Comparison of ENCODE assay signal across 8 mouse cellular contexts in the genomic region with DNA sequence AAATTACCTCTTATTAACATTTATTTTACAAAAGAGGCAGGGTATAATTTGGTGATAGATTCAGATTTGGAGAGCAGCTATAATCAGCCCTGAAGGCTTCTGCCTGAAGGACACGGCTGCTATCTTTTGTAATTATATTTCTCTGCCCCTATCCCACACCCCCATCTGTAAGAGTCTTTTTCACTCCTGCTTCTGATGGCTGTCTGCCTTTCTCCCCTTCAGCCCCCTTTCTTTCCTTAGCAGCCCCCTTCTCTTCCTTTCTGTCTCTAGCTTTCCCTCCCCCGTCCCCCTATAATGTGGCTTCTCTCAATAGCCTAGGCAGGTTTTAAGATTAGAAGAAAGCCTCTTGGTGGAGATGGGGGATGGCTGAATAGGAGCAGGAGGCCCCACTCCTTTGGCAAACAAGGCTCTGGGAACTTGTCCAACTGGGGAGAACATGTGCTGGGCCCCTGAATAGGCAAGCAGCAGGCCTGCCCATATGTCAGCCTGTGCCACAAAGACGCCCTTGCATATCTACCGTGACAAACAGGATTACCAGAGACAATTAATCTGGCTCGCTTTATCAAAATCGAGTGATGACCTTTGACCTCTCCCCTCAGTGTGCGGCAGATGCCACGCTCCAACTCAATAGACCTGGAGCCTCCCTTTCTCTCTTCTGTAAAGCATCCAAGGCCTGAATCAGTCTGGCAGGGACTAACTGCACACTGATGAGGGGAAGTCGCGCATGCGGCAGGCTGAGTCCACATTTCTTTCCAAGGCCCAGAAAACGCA.
DNase-seq lines count a peak whose midpoint lies in the region; ATAC-seq and TF ChIP-seq lines count a peak whose summit lies in the region.

No protein-coding gene starts in this region.

- DNase-seq in cerebellum, adult 11 months, result peak; percentile 75
- peak; percentile 92 for DNase-seq in embryo, embryonic 10.5 days (ENCODE audit: low spot score)
- peak; percentile 61 to 65 for DNase-seq in layer of hippocampus, postnatal 25 days (ENCODE audit: extremely low spot score in 1 of 2, low spot score in 1 of 2)
- peak; percentile 80 for DNase-seq in stomach, postnatal 0 days (ENCODE audit: low spot score)
- DNase-seq in gastrocnemius, postnatal 36 days, result no peak
- DNase-seq in kidney, postnatal 14 days, result no peak

- no peaks in the 10 kb centered on the region for H3K9me3 ChIP-seq in heart, embryonic 16.5 days (replicated peaks; ENCODE audit: control insufficient read depth, low read length)
- no peaks in the 10 kb centered on the region for H3K9me3 ChIP-seq in midbrain, embryonic 16.5 days (replicated peaks; ENCODE audit: control insufficient read depth, low read length, poor library complexity, severe bottlenecking)
- no peaks in the 10 kb centered on the region for H3K9me3 ChIP-seq in stomach, postnatal 0 days (ENCODE audit: control insufficient read depth, low read length)

- H3K36me3 ChIP-seq in heart, embryonic 16.5 days (ENCODE audit: control insufficient read depth, insufficient read depth), result no peaks in the 10 kb centered on the region
- no peaks in the 10 kb centered on the region for H3K36me3 ChIP-seq in midbrain, embryonic 16.5 days (ENCODE audit: control insufficient read depth, insufficient read depth, low read length)
- H3K36me3 ChIP-seq in stomach, postnatal 0 days (ENCODE audit: control insufficient read depth, insufficient read depth, low read length), result no peaks in the 10 kb centered on the region

- no peak overlapping the region; the same call in 1 of the 2 replicates for H3K9ac ChIP-seq in heart, embryonic 16.5 days (ENCODE audit: low read length)
- H3K9ac ChIP-seq in midbrain, embryonic 16.5 days (ENCODE audit: low read depth, low read length), result no peak overlapping the region
- no peak overlapping the region for H3K9ac ChIP-seq in stomach, postnatal 0 days (ENCODE audit: low read length)

- 30% methylated on average over 12 of the region's 12 CpGs for WGBS in heart, embryonic 16.5 days
- WGBS in midbrain, embryonic 16.5 days, result 8% methylated on average over 12 of the region's 12 CpGs
- 19% methylated on average over 12 of the region's 12 CpGs for WGBS in stomach, postnatal 0 days

- intact Hi-C loops in gastrocnemius, postnatal 36 days (cut with DNase I), result no loop called here

- no peaks in the 10 kb centered on the region for H3K27me3 ChIP-seq in heart, embryonic 16.5 days (ENCODE audit: control insufficient read depth, insufficient read depth, low read length)
- H3K27me3 ChIP-seq in midbrain, embryonic 16.5 days (ENCODE audit: control insufficient read depth, insufficient read depth, low read depth, low read length), result no peaks in the 10 kb centered on the region
- no peaks in the 10 kb centered on the region for H3K27me3 ChIP-seq in stomach, postnatal 0 days (ENCODE audit: control insufficient read depth, insufficient read depth, low read length)

- peak overlapping the region; percentile 57 for H3K27ac ChIP-seq in heart, embryonic 16.5 days (ENCODE audit: low read length)
- peak overlapping the region; percentile 53 for H3K27ac ChIP-seq in midbrain, embryonic 16.5 days (ENCODE audit: low read length)
- peak overlapping the region; percentile 31; the same call in 1 of the 2 replicates for H3K27ac ChIP-seq in stomach, postnatal 0 days (replicated peaks)

- H3K4me1 ChIP-seq in heart, embryonic 16.5 days (ENCODE audit: control insufficient read depth, insufficient read depth, low read length), result peaks cover 16% of the 10 kb centered on the region
- H3K4me1 ChIP-seq in midbrain, embryonic 16.5 days (ENCODE audit: control insufficient read depth, insufficient read depth, low read length), result 0 out of 2 replicates have a peak, but pooled peaks cover 2% of the 10 kb centered on the region
- H3K4me1 ChIP-seq in stomach, postnatal 0 days (replicated peaks; ENCODE audit: control insufficient read depth, insufficient read depth), result 0 out of 2 replicates have a peak, but pooled peaks cover 2% of the 10 kb centered on the region

- ATAC-seq in heart, embryonic 16.5 days (replicated peaks; ENCODE audit: extremely low read depth, insufficient read depth, low FRiP score), result peak; percentile 87
- peak; percentile 98 for ATAC-seq in midbrain, embryonic 16.5 days
- ATAC-seq in stomach, postnatal 0 days (ENCODE audit: low FRiP score, low TSS enrichment), result peak; percentile 97

- no peak overlapping the region for H3K4me3 ChIP-seq in heart, embryonic 16.5 days (ENCODE audit: low read length)
- no peak overlapping the region for H3K4me3 ChIP-seq in midbrain, embryonic 16.5 days (ENCODE audit: low read depth, low read length)
- H3K4me3 ChIP-seq in stomach, postnatal 0 days (ENCODE audit: low read depth, low read length), result no peak overlapping the region

- TF ChIP-seq EP300 in stomach, postnatal 0 days (optimal IDR thresholded peaks at IDR 0.05), result no peak

- no peak for TF ChIP-seq CTCF in stomach, postnatal 0 days (IDR thresholded peaks at IDR 0.05; ENCODE audit: low read depth)

- H3K4me2 ChIP-seq in heart, embryonic 16.5 days (ENCODE audit: low read depth, low read length), result no peak overlapping the region
- no peak overlapping the region for H3K4me2 ChIP-seq in midbrain, embryonic 16.5 days (ENCODE audit: low read length)
- H3K4me2 ChIP-seq in stomach, postnatal 0 days (replicated peaks; ENCODE audit: low read depth), result no peak overlapping the region; the same call in 1 of the 2 replicates

Comparison
In these comparisons a context has a peak if more than half of its experiments do, and no peak if none do; other contexts are left out.
1. DNase-seq: peak in cerebellum, adult 11 months (single experiment), embryo, embryonic 10.5 days (single experiment), layer of hippocampus, postnatal 25 days (2 of 2) and stomach, postnatal 0 days (single experiment); none in gastrocnemius, postnatal 36 days (0 of 2) and kidney, postnatal 14 days (single experiment).
2. Peak in every context shown above with its lines, with median percentiles within 50 percentile points of each other: ATAC-seq and H3K27ac ChIP-seq.